Mouse (Mus musculus): ENCODE results near the gene Snx19.

Gene Snx19

DNA sequence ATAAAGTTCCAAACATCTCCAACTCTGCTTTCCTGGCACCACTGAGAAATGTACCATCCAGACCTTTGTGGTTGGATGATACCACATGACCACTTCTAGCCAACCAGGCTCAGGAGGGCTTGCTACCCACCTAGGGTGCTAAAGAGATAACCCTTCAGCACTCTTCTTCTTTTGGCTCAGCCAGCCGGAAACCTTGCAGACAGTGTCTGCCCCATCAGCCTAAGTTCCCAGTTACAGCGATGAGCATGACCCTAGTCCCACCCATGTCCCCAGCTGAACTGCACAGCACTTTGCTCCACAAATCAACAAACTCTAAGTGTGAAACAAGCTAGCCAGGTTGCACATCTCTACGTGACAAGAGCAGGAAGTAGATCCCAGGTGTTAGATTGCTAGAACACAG, 57.3 kb downstream of the Snx19 start:
- no peak for DNase-seq (ENCODE audit: low read depth, low spot score)

DNA sequence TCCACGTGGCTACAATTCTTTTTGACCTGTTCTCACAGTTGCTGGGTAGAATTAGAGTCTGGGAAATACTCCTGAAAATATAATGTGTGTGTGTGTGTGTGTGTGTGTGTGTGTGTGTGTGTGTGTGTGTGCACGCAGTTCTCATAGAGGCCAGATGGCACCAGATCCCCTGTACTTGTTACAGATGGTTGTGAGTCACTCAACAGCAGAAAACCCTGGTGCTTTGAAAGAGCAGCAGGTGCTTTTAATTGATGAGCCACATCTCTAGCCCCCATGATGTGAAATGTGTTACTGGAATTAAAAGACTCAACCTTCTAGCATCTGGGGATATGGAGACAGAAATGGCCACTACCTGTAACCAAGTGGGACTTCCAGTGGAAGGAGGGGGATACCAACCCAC, 58.3 kb downstream of the Snx19 start:
- DNase-seq (ENCODE audit: low read depth, low spot score): no peak

DNA sequence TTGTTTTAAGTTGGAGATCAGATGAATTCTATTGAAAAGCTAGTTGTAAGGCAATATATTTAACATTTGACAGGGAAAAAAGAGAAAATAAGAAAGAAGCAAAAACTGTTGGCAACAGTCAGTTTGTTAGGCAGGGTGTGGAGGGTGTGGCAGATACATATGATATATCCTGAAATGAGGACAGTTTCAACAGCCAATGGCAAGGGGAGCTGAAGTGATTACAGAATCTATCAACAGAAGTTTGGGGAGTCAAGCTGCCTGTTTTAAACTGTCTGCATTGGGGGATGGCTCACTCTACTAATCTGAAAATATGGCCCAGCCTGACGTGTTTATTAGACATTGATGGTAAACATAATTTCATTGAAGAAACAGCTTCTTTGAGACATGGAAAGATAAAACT, 61.5 kb downstream of the Snx19 start:
- DNase-seq (ENCODE audit: low read depth, low spot score): no peak

DNA sequence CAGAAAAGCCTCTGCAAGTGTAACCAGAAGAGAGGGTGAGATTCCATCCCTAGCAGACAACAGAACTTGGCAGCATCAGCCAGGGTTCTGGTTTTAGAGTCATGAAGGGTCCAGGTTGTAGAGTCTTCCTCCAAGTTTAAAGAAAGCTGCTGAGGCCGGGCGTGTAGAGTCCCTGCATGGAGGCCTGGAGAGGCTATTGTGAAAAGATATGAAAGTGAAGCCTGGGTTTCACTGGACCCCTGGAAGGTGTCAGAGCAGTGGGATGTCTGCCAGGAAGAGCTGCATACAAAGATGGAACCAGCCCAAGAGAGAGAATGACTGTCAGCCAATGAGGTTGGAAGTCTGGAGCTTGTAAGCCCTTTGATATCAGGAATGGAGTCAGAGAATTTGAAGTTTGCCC, 67.5 kb downstream of the Snx19 start:
- no peak for DNase-seq (ENCODE audit: low read depth, low spot score)

DNA sequence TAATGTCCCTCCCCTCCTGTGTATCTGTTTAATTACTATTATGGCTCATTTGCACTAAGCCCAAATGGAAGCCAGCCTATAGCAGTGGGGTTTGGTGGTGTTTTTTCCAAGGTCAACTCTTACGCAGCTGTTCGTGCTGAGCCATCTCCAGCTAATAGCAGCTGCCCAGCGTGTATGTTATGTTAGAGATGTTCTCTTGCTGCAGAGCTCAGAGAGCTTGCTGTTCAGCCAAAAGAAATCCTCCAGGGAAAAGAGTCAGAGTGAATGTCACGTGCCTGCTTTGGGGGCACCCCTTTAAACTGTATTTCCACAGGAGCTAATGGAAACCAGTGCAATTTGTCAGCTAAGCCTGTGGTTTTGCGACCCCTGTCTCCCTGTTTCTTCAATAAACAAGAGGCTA, 82.1 kb downstream of the Snx19 start:
- DNase-seq (ENCODE audit: low read depth, low spot score): no peak

DNA sequence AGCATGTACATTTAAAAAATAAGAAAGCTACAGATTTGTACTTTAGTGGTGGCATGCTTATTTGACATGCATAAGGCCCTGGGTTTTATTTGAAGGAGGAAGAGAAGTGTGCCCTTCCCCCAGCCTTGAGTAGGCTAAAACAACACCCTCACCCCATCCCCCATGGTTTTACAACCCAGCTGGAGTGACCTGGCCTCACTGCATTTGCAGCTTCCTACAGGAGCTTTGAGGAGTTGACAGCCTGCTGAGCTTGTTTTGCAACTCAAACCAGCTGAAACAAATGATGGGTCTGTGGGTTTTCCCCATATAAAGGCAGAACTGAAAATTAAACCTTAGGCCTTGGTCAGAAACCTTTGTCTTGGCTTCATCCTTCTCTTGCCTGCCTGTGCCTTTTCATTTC, 89.0 kb downstream of the Snx19 start:
- no peak for DNase-seq (ENCODE audit: low read depth, low spot score)
